Mouse (Mus musculus): ENCODE measurements around the gene Kcna7. TPM values are rescaled to one million over a fixed set of nuclear protein-coding genes. Genes with fewer than 3 reads are reported as not detected.

Gene Kcna7
- total and polyA plus RNA-seq, 2 experiments from 2014 or later, result 0.52 TPM; not detected in 1

DNA sequence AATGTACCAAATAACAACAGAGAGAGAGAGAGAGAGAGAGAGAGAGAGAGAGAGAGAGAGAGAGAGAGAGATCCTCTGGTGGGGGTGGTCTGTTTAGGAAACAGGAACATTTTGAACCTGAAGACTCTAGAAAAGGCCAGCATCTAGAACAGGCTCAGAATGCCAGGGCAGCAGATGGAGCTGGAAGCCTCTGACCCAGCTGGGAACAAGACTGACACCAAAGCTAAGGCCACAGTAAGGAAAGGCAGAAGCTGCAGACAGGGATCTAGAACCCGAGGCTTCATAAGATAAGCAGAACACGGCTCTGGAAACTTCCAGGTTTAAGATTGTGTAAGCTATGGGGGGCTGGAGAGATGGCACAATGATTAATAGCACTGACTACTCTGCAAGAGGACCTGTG lies 41.5 kb upstream of the Kcna7 start:
- Histone ChIP-seq H3K9me3 (ENCODE audit: low read length) (no peaks in the 10 kb centered on the region), H3K9ac (replicated peaks; ENCODE audit: low read length) (no peak overlapping the region), H3K4me2 (ENCODE audit: low read depth, low read length) (no peak overlapping the region), H3K27me3 (ENCODE audit: insufficient read depth, low read length) (no peaks in the 10 kb centered on the region), H3K4me3 (ENCODE audit: low read length) (no peak overlapping the region), H3K36me3 (ENCODE audit: insufficient read depth, low read length) (no peaks in the 10 kb centered on the region), H3K27ac (no peak overlapping the region), H3K4me1 (ENCODE audit: insufficient read depth, low read length) (peaks cover 11% of the 10 kb centered on the region)
- no peak for TF ChIP-seq CTCF (IDR thresholded peaks at IDR 0.05; ENCODE audit: low read depth)
- no peak for ATAC-seq
- 85% methylated on average over 2 of the region's 2 CpGs for WGBS
- DNase-seq (ENCODE audit: low spot score), result no peak

DNA sequence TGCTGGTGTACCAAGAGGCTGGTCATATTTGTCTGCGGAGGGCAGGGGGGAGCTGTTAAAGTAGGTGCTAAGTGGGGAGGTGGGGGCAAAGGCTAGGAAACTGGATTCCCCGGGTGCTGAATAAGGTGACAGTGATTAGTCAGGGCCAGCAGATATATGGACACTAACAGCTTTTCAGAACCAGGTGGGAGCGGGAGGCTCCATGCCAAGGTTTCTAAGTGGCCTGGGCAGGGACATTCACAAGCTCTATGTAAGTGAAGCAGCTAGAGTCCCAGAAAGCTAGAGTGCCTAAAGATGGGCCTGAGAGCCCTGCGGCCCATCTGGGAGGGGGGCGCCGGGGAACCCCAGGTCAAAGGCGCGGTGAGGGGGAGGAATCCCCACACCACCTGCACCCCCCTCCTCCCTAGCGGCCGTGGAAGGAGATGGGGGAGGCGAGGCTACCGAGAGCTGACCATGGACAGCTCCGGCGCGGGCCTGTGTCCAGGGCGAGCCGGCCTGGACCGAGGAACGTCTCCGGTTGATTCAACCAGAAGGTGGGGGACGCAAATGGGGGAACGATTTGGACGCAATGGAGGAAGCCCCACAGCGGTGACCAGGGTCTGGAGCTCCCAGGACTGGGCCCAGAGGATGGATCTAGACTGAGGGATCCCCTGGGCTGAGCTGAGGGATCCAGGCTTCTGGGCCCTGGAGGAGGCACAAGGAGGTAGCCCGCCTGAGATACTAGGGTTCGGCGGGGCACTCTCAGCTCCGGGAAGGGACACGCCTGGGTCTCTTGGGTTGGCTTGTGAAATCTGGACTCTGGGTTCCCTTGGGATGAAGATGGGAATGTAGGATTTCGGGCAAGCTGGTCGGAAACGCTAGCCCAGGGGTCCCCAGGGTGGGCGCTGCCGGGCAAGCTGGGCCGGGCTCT lies 39.5 kb upstream of the Kcna7 start:
- H3K9ac ChIP-seq (replicated peaks; ENCODE audit: low read length), result peak overlapping the region; percentile 96
- DNase-seq (ENCODE audit: low spot score) (peak; percentile 51), ATAC-seq (no peak)
- H3K27ac ChIP-seq, result peak overlapping the region; percentile 78
- no peak for TF ChIP-seq CTCF (IDR thresholded peaks at IDR 0.05; ENCODE audit: low read depth)
- 5% methylated on average over 35 of the region's 35 CpGs for WGBS
- no peaks in the 10 kb centered on the region for H3K9me3 ChIP-seq (ENCODE audit: low read length)
- H3K4me3 ChIP-seq (ENCODE audit: low read length), result peak overlapping the region; percentile 85
- no peaks in the 10 kb centered on the region for H3K27me3 ChIP-seq (ENCODE audit: insufficient read depth, low read length)
- H3K4me2 ChIP-seq (ENCODE audit: low read depth, low read length), result peak overlapping the region; percentile 78
- no peaks in the 10 kb centered on the region for H3K36me3 ChIP-seq (ENCODE audit: insufficient read depth, low read length)
- H3K4me1 ChIP-seq (ENCODE audit: insufficient read depth, low read length), result peaks cover 15% of the 10 kb centered on the region

DNA sequence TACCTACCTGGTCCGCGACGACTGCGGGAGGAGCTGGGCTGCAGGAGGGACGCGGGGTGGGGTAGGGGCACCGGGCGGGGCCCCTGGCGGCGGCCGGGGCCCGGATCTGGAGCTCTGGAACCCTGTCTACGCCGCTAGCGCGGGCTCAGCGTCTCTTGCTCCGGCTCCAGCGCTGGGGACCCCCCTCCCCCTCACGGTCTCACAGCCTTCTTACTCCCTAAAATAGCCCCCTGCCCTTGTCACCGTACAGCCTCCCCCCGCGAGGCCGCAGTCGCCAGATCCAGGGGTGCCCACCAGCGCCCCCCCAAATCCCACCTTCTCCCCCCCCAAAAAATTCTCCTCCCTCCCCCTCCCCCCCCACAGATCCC lies 38.8 kb upstream of the Kcna7 start, which contains the start of gene Ppfia3:
TSS of gene Ppfia3 (minus strand) at position 368 of the 368 bp plus-strand sequence.
- H3K9ac ChIP-seq (replicated peaks; ENCODE audit: low read length), result peak within 1 kb of the TSS; percentile 96
- H3K36me3 ChIP-seq (ENCODE audit: insufficient read depth, low read length), result no peaks in the 10 kb centered on the region
- H3K27ac ChIP-seq, result peak within 1 kb of the TSS; percentile 78
- no peak for TF ChIP-seq CTCF (IDR thresholded peaks at IDR 0.05; ENCODE audit: low read depth)
- peaks cover 15% of the 10 kb centered on the region for H3K4me1 ChIP-seq (ENCODE audit: insufficient read depth, low read length)
- no peaks in the 10 kb centered on the region for H3K27me3 ChIP-seq (ENCODE audit: insufficient read depth, low read length)
- peak within 1 kb of the TSS; percentile 78 for H3K4me2 ChIP-seq (ENCODE audit: low read depth, low read length)
- H3K9me3 ChIP-seq (ENCODE audit: low read length), result no peaks in the 10 kb centered on the region
- ATAC-seq, result peak; percentile 36
- H3K4me3 ChIP-seq (ENCODE audit: low read length), result peak within 1 kb of the TSS; percentile 85
- DNase-seq (ENCODE audit: low spot score), result no peak
- WGBS, result under 1% methylated on average over 25 of the region's 26 CpGs

DNA sequence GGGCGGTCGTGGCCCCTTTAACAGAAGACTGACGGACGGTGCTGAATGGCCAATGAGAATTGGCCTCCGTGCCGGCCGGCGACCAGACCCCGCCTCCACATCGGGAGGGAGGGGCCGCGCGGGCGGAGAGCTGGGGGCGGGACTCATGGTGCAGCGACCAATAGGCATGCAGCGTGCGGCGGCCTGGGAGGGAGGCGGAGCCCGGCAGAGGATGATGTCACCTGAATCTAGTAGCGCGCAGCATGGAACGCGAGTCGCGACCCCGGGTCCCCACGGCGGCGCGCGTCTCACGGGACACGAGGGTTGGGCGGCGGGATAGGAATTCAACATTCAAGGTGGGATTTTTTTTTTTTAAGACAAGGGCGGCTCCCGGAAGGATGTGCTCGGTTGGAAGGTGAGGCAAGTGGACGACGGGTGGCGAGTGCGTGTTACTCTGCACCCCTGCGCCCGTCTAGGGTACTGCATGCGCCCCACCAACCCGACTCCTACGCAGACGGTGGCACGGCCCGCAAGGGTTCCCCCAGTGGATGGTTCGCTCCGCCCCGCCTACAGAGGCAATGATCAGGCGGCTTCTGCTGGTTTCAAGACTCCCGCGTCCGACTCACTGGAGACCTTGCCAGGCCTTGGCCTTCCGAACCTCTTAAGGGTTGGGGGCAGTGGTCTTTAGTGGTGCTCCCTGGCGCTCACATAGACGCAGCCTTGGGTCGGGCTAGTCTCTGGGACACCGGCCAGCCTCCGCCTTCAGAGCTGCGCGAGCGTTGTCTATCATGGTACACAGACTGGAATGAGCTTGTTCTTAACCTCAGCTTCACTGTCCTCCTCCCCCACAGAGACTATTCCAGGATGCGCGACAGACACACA lies 38.2 kb upstream of the Kcna7 start:
- peak; percentile 91 for ATAC-seq
- peak; percentile 97 for DNase-seq (ENCODE audit: low spot score)

DNA sequence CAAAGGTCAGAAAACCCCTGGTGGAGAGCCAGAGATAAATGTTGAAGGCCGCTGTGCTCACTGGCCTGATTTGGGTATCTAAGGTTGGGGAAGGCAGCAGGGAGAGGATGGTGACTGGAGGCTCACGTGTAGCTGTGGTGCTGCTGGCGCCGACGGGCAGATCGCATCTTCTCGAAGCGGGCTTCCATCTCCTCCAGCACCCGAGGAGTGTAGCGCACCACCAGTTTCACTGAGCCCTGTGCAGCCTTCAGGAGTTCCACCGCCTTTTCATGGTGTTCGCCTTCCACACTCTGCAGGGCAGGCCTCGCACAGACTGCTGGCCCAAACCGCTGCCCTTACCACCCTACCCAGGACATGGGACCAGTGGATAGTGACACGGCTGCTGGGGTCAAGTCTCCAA lies 37.3 kb upstream of the Kcna7 start:
- H3K27me3 ChIP-seq (ENCODE audit: insufficient read depth, low read length), result no peaks in the 10 kb centered on the region
- 80% methylated on average over 15 of the region's 15 CpGs for WGBS
- no peaks in the 10 kb centered on the region; the same call in 1 of the 2 replicates for H3K36me3 ChIP-seq (ENCODE audit: insufficient read depth, low read length)
- H3K4me1 ChIP-seq (ENCODE audit: insufficient read depth, low read length), result peaks cover 11% of the 10 kb centered on the region
- TF ChIP-seq CTCF (IDR thresholded peaks at IDR 0.05; ENCODE audit: low read depth), result no peak
- H3K9ac ChIP-seq (replicated peaks; ENCODE audit: low read length), result no peak overlapping the region; the same call in 1 of the 2 replicates
- peak overlapping the region; percentile 78 for H3K4me2 ChIP-seq (ENCODE audit: low read depth, low read length)
- DNase-seq (ENCODE audit: low spot score), result no peak
- peak overlapping the region; percentile 85 for H3K4me3 ChIP-seq (ENCODE audit: low read length)
- ATAC-seq, result no peak
- H3K27ac ChIP-seq, result peak overlapping the region; percentile 72; the same call in 1 of the 2 replicates
- no peaks in the 10 kb centered on the region for H3K9me3 ChIP-seq (ENCODE audit: low read length)

More for the DNA sequence above, 38.2 kb upstream of the Kcna7 start:
- TF ChIP-seq CTCF (IDR thresholded peaks at IDR 0.05; ENCODE audit: low read depth), result peak; percentile 84
- H3K4me2 ChIP-seq (ENCODE audit: low read depth, low read length), result peak overlapping the region; percentile 78
- H3K27me3 ChIP-seq (ENCODE audit: insufficient read depth, low read length), result no peaks in the 10 kb centered on the region
- peak overlapping the region; percentile 96 for H3K9ac ChIP-seq (replicated peaks; ENCODE audit: low read length)
- H3K4me1 ChIP-seq (ENCODE audit: insufficient read depth, low read length), result peaks cover 15% of the 10 kb centered on the region
- no peaks in the 10 kb centered on the region for H3K9me3 ChIP-seq (ENCODE audit: low read length)
- WGBS, result under 1% methylated on average over 67 of the region's 70 CpGs
- peak overlapping the region; percentile 85 for H3K4me3 ChIP-seq (ENCODE audit: low read length)
- H3K27ac ChIP-seq, result peak overlapping the region; percentile 78
- H3K36me3 ChIP-seq (ENCODE audit: insufficient read depth, low read length), result no peaks in the 10 kb centered on the region; the same call in 1 of the 2 replicates

DNA sequence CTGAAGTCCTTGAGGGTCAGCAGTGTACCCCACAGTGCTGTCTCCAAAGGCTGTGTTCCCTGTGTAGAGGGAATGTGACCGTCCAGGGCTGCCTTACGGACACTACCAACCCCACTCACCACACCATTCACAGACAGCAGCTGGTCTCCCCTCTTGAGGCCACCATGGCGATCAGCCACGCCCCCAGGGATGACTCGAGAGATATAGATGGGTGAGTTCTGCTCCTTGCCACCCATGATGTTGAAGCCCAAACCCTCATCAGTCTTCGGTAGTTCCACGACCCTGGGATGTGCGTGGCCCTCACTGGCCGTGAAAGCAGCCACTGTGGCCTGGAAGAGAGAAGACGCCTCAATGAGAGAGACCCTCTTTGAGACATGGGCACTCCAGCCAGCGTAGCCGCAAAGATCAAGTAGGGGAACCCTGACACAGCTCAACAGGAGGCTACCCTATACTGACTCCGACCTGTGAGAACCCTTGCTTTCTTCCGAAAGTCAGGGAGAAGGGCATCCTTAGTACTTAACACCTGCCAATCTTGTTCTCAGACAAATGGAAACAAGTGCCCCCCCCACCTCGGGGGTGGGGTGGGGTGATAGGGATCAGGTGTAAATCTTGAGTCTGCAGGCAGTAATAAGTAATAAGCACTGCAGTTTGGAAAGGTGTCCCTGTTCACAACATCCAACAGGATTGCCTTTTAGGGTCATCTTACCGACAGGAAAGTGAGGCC lies 36.3 kb upstream of the Kcna7 start:
- TF ChIP-seq CTCF (IDR thresholded peaks at IDR 0.05; ENCODE audit: low read depth), result no peak
- H3K4me3 ChIP-seq (ENCODE audit: low read length), result peak overlapping the region; percentile 50
- 76% methylated on average over 16 of the region's 16 CpGs for WGBS
- no peaks in the 10 kb centered on the region for H3K9me3 ChIP-seq (ENCODE audit: low read length)
- H3K4me2 ChIP-seq (ENCODE audit: low read depth, low read length), result peak overlapping the region; percentile 76
- DNase-seq (ENCODE audit: low spot score), result no peak
- H3K27me3 ChIP-seq (ENCODE audit: insufficient read depth, low read length), result no peaks in the 10 kb centered on the region
- H3K36me3 ChIP-seq (ENCODE audit: insufficient read depth, low read length), result no peaks in the 10 kb centered on the region; the same call in 1 of the 2 replicates
- peaks cover 11% of the 10 kb centered on the region for H3K4me1 ChIP-seq (ENCODE audit: insufficient read depth, low read length)
- ATAC-seq, result no peak
- H3K9ac ChIP-seq (replicated peaks; ENCODE audit: low read length), result peak overlapping the region; percentile 48; the same call in 1 of the 2 replicates
- H3K27ac ChIP-seq, result no peak overlapping the region

All from hindbrain, postnatal 0 days (tissue).